Comparison of ENCODE assay signal across 20 mouse cellular contexts in genomic region chr9:105072991-105073748, GRCm38 (mm10). TPM values are rescaled to one million over a fixed set of nuclear protein-coding genes. Genes with fewer than 3 reads are reported as not detected.
A peak's percentile ranks its signal among the peaks of the same experiment; 100 is the strongest.
DNase-seq lines count a peak whose midpoint lies in the region; TF ChIP-seq lines count a peak whose summit lies in the region.
"Had no signal": no experiment of that assay in that cellular context is flagged by ENCODE, and none has a peak within 500 bp of the region (broad histone marks: within the 10 kb centered on the region; RNA-seq: fewer than 3 reads in every experiment).

No protein-coding gene starts in this region.

- peak; percentile 15 to 58 for DNase-seq in lung, adult 18-20 months
- no peak for DNase-seq in lung, adult 2 months
- DNase-seq in 416B (ENCODE audit: low read depth), result peak; percentile 23
- peak; percentile 15 for DNase-seq in brain, embryonic 14.5 days (ENCODE audit: low read depth)
- DNase-seq in lung, postnatal 14 days, result peak; percentile 15
- no peak for DNase-seq in thymus, postnatal 14 days
- no peak for DNase-seq in embryo, embryonic 11 days
- DNase-seq: adrenal gland, postnatal 14 days; cerebellum, adult 8-10 months; cerebellum, postnatal 36 days; kidney, adult 9 months; retina, postnatal 1 day; right cerebral cortex, postnatal 25 days; thymus, postnatal 36 days had no signal

- TF ChIP-seq POLR2A in lung, adult 2 months (IDR thresholded peaks at IDR 0.05; ENCODE audit: borderline replicate concordance, extremely low read depth, low read depth, low read length), result no peak
- TF ChIP-seq POLR2A in brain, embryonic 14.5 days (IDR thresholded peaks at IDR 0.05; ENCODE audit: borderline replicate concordance, extremely low read depth, insufficient read depth, insufficient read length, poor library complexity, severe bottlenecking), result no peak

- no peak overlapping the region for H3K4me3 ChIP-seq in lung, adult 2 months (replicated peaks; ENCODE audit: extremely low read depth, low read depth, low read length)
- H3K4me3 ChIP-seq: embryonic facial prominence, embryonic 10.5 days; forebrain, embryonic 15.5 days; hindbrain, embryonic 15.5 days; left cerebral cortex, adult 2 months; liver, embryonic 15.5 days; neural tube, embryonic 12.5 days had no signal

- no peak for TF ChIP-seq CTCF in lung, adult 2 months (IDR thresholded peaks at IDR 0.05; ENCODE audit: insufficient read depth, low read length)
- TF ChIP-seq CTCF in brain, embryonic 14.5 days (IDR thresholded peaks at IDR 0.05; ENCODE audit: borderline replicate concordance, extremely low read depth, insufficient read depth, insufficient read length), result no peak

- H3K4me1 ChIP-seq in lung, adult 2 months (ENCODE audit: control insufficient read depth, insufficient read depth, low read length), result no peaks in the 10 kb centered on the region
- H3K4me1 ChIP-seq: embryonic facial prominence, embryonic 10.5 days; forebrain, embryonic 15.5 days; hindbrain, embryonic 15.5 days; liver, embryonic 15.5 days; neural tube, embryonic 12.5 days had no signal

- WGBS in lung, adult 2 months, result 60% methylated on average over 4 of the region's 4 CpGs

RNA-seq across cellular contexts. Expression of gene Mrpl3, which starts 20.1 kb away (rescaled TPM):
- 58.5 and 67.8 TPM in 2 replicates for polyA plus RNA-seq in lung, adult 2 months (2012; rRNA removed)
- polyA plus RNA-seq in brain, embryonic 14.5 days (2012; rRNA removed), result 34.3 and 55.0 TPM in 2 replicates

RNA-seq across cellular contexts. Expression of gene Nudt16, which starts 58.5 kb away (rescaled TPM):
- polyA plus RNA-seq in lung, adult 2 months (2012; rRNA removed), result 15.6 and 17.9 TPM in 2 replicates
- polyA plus RNA-seq in brain, embryonic 14.5 days (2012; rRNA removed), result 15.5 and 19.8 TPM in 2 replicates

Comparison
In these comparisons a context has a peak if more than half of its experiments do, and no peak if none do; other contexts are left out.
1. DNase-seq: peak in lung, adult 18-20 months (2 of 2), 416B (single experiment), brain, embryonic 14.5 days (single experiment) and lung, postnatal 14 days (single experiment); none in lung, adult 2 months (single experiment), thymus, postnatal 14 days (single experiment) and embryo, embryonic 11 days (single experiment).